Mouse (Mus musculus) cerebellum, adult 2 months (tissue): Measurements from ENCODE around the gene Tuba1c. TPM values are rescaled to one million over a fixed set of nuclear protein-coding genes. Genes with fewer than 3 reads are reported as not detected.
"Not testable (repeated sequence)": the region's sequence is repeated elsewhere in the genome, so short reads cannot be mapped to it uniquely, and the experiment has no call there.

Experiments used
- DNase-seq, 2 experiments: peaks; one replicate each; pipeline ENCODE4 v3.0.0; 2021
- H3K27ac ChIP-seq: fragments of 200-500 bp; 2 replicates; pipeline ENCODE4 v1.5.1; 2012; ENCODE audit warnings: low read length, control low read depth, inconsistent platforms; ENCODE audit not compliant: insufficient read depth
- H3K27me3 ChIP-seq: fragments of 200-500 bp; 2 replicates; pipeline ENCODE4 v1.6.1; 2012; ENCODE audit warnings: inconsistent platforms, mild to moderate bottlenecking, low read length, moderate library complexity; ENCODE audit not compliant: control insufficient read depth, insufficient read depth
- H3K4me1 ChIP-seq: fragments of 200-500 bp; 2 replicates; pipeline ENCODE4 v1.6.1; 2011; ENCODE audit warnings: low read length; ENCODE audit not compliant: control insufficient read depth, insufficient read depth
- H3K4me3 ChIP-seq: fragments of 200-500 bp; replicated peaks from 2 replicates; pipeline ENCODE3; 2011; ENCODE audit warnings: mild to moderate bottlenecking, low read depth, low read length, control low read depth; ENCODE audit not compliant: insufficient read depth
- CTCF ChIP-seq: fragments of 200-500 bp; IDR thresholded peaks from 2 replicates; pipeline ENCODE4 v1.5.1; 2011; ENCODE audit warnings: low read depth, mild to moderate bottlenecking, control low read depth, low read length, moderate library complexity, borderline replicate concordance; ENCODE audit not compliant: insufficient read depth
- POLR2A ChIP-seq: fragments of 200-500 bp; IDR thresholded peaks from 2 replicates; pipeline ENCODE4 v1.6.1; 2011; ENCODE audit warnings: low read length, control low read depth, borderline replicate concordance; ENCODE audit not compliant: insufficient read depth
- WGBS: fragments of 180-500 bp; shearing (Covaris S2); methylation state at CpG from one replicate; pipeline ENCODE4 v1.1.7; 2018; 5-methylcytosine and 5-hydroxymethylcytosine counted together
- polyA plus RNA-seq: library from polyadenylated mRNA; depleted of rRNA; stranded (reverse); fragments of >200 nt; gene quantifications from 2 replicates; pipeline ENCODE4 v1.2.3, GENCODE M21; 2012

Tuba1c gene
- polyA plus RNA-seq, 1 experiment: 6.4 TPM

- WGBS: 82% methylated on average over 5 of the region's 5 CpGs
Measured at GRCm38 (mm10) chr15:99042334-99042733, 12.6 kb downstream of the Tuba1c start.

GRCm38 (mm10) chr15:99044854-99045253 is 15.2 kb downstream of the Tuba1c start:
- TF ChIP-seq CTCF (no peak), POLR2A (no peak)
- no peaks in the 10 kb centered on the region for H3K27me3 ChIP-seq
- DNase-seq: no peak
- 83% methylated on average over 3 of the region's 3 CpGs for WGBS
- no peaks in the 10 kb centered on the region for H3K4me1 ChIP-seq
- no peak overlapping the region for H3K27ac ChIP-seq
- no peak overlapping the region for H3K4me3 ChIP-seq

More at GRCm38 (mm10) chr15:99042334-99042733, 12.6 kb downstream of the Tuba1c start:
- Histone ChIP-seq H3K27ac (no peak overlapping the region), H3K27me3 (no peaks in the 10 kb centered on the region), H3K4me3 (no peak overlapping the region), H3K4me1 (no peaks in the 10 kb centered on the region)
- no peak for DNase-seq
- no peak for TF ChIP-seq POLR2A
- no peak for TF ChIP-seq CTCF

- H3K4me3 ChIP-seq, H3K27ac ChIP-seq, H3K27me3 ChIP-seq, H3K4me1 ChIP-seq, DNase-seq: not testable (repeated sequence)
- 80% methylated on average over 6 of the region's 6 CpGs for WGBS
Measured at GRCm38 (mm10) chr15:99045734-99046133, 16.0 kb downstream of the Tuba1c start.

GRCm38 (mm10) chr15:99049473-99050253 is 20.0 kb downstream of the Tuba1c start:
- peak; percentile 55 to 63 for DNase-seq
- Histone ChIP-seq H3K27ac (no peak overlapping the region), H3K4me3 (no peak overlapping the region), H3K4me1 (no peaks in the 10 kb centered on the region), H3K27me3 (no peaks in the 10 kb centered on the region)
- peak; percentile 58 for TF ChIP-seq CTCF
- no peak for TF ChIP-seq POLR2A
- WGBS: 36% methylated on average over 13 of the region's 13 CpGs

- TF ChIP-seq CTCF (no peak), POLR2A (no peak)
- WGBS: 38% methylated on average over 9 of the region's 9 CpGs
- Histone ChIP-seq H3K27me3 (no peaks in the 10 kb centered on the region; the same call in 1 of the 2 replicates), H3K4me3 (no peak overlapping the region), H3K27ac (no peak overlapping the region), H3K4me1 (no peaks in the 10 kb centered on the region; the same call in 1 of the 2 replicates)
- no peak for DNase-seq
Measured at GRCm38 (mm10) chr15:99053373-99053772, 23.7 kb downstream of the Tuba1c start.

- no peaks in the 10 kb centered on the region; the same call in 1 of the 2 replicates for H3K27me3 ChIP-seq
- H3K4me1 ChIP-seq: no peaks in the 10 kb centered on the region; the same call in 1 of the 2 replicates
- TF ChIP-seq POLR2A (no peak), CTCF (no peak)
- no peak within 1 kb of the TSS for H3K27ac ChIP-seq
- DNase-seq: no peak
- H3K4me3 ChIP-seq: peak within 1 kb of the TSS; percentile 25
- 4% methylated on average over 30 of the region's 30 CpGs for WGBS
Measured at GRCm38 (mm10) chr15:99055040-99055439, 25.3 kb downstream of the Tuba1c start, which contains the start of gene Prph. Gene Prph (plus strand): TSS chr15:99055174.

GRCm38 (mm10) chr15:99055511-99055961 is 25.8 kb downstream of the Tuba1c start:
- Histone ChIP-seq H3K4me3 (peak overlapping the region; percentile 25), H3K27me3 (no peaks in the 10 kb centered on the region; the same call in 1 of the 2 replicates), H3K27ac (no peak overlapping the region), H3K4me1 (no peaks in the 10 kb centered on the region; the same call in 1 of the 2 replicates)
- TF ChIP-seq POLR2A (no peak), CTCF (no peak)
- WGBS: under 1% methylated on average over 37 of the region's 37 CpGs
- peak; percentile 34 to 42 for DNase-seq

GRCm38 (mm10) chr15:99056332-99056731 is 26.6 kb downstream of the Tuba1c start:
- no peaks in the 10 kb centered on the region; the same call in 1 of the 2 replicates for H3K27me3 ChIP-seq
- H3K4me1 ChIP-seq: no peaks in the 10 kb centered on the region; the same call in 1 of the 2 replicates
- 6% methylated on average over 14 of the region's 14 CpGs for WGBS
- H3K4me3 ChIP-seq: no peak overlapping the region
- DNase-seq: peak; percentile 21 to 40
- TF ChIP-seq CTCF (peak; percentile 69), POLR2A (no peak)
- no peak overlapping the region for H3K27ac ChIP-seq
